9 mouse cellular contexts compared by ENCODE assay signal in the genomic region with DNA sequence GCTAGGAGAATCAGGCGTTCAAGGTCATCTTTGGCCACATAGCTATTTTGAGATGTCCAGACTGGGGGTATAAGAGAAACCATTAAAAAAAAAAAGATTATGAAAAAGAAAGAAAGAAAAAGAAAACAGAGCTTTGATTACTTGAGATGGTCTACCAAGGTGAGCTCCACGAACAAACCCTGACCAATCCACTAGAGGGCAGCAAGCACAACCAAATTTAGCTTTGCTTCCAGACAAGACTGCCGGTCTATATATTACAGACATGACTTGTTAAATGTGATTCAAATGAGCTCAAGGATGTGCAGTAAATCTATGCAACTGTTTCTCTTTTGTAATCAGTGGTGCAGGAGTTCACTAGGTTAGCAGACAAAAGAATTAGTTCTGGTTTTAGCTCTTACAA. TPM values are rescaled to one million over a fixed set of nuclear protein-coding genes. Genes with fewer than 3 reads are reported as not detected.
DNase-seq lines count a peak whose midpoint lies in the region; ATAC-seq and TF ChIP-seq lines count a peak whose summit lies in the region.
"Had no signal": no experiment of that assay in that cellular context is flagged by ENCODE, and none has a peak within 500 bp of the region (broad histone marks: within the 10 kb centered on the region; RNA-seq: fewer than 3 reads in every experiment).

No protein-coding gene starts in this region.

- no peak overlapping the region for H3K4me2 ChIP-seq in midbrain, embryonic 15.5 days
- H3K4me2 ChIP-seq in limb, embryonic 14.5 days (replicated peaks; ENCODE audit: low read depth, low read length, severe bottlenecking), result no peak overlapping the region
- H3K4me2 ChIP-seq: stomach, embryonic 15.5 days had no signal

- DNase-seq in cerebellum, adult 11 months, result peak; percentile 52
- DNase-seq in midbrain, embryonic 10.5 days (ENCODE audit: low spot score), result peak; percentile 45
- DNase-seq in adrenal gland, postnatal 14 days, result peak; percentile 74
- DNase-seq in forelimb bud, embryonic 11.5 days (ENCODE audit: low read depth, low spot score), result peak; percentile 52
- peak; percentile 72 for DNase-seq in limb, embryonic 14.5 days (ENCODE audit: low spot score)
- peak; percentile 48 for DNase-seq in right cerebral cortex, postnatal 14 days

- H3K9ac ChIP-seq in midbrain, embryonic 15.5 days, result no peak overlapping the region
- H3K9ac ChIP-seq in limb, embryonic 14.5 days (ENCODE audit: low read depth, low read length, severe bottlenecking), result no peak overlapping the region
- H3K9ac ChIP-seq: stomach, embryonic 15.5 days had no signal

- H3K36me3 ChIP-seq in midbrain, embryonic 10.5 days, result no peaks in the 10 kb centered on the region
- H3K36me3 ChIP-seq in midbrain, embryonic 15.5 days (replicated peaks), result no peaks in the 10 kb centered on the region
- no peaks in the 10 kb centered on the region for H3K36me3 ChIP-seq in limb, embryonic 14.5 days (ENCODE audit: control insufficient read depth, insufficient read depth, low read length)
- H3K36me3 ChIP-seq: stomach, embryonic 15.5 days had no signal

- 8% methylated on average over 3 of the region's 3 CpGs for WGBS in midbrain, embryonic 10.5 days
- 9% methylated on average over 3 of the region's 3 CpGs for WGBS in midbrain, embryonic 15.5 days
- WGBS in limb, embryonic 14.5 days, result 9% methylated on average over 3 of the region's 3 CpGs

- no peak for ATAC-seq in cerebellum, adult (ENCODE audit: insufficient number of reproducible peaks, low FRiP score, low TSS enrichment)
- no peak for ATAC-seq in midbrain, embryonic 15.5 days (replicated peaks)
- no peak for ATAC-seq in limb, embryonic 14.5 days (ENCODE audit: low FRiP score, low read depth)

- peaks cover 3% of the 10 kb centered on the region; the same call in 1 of the 2 replicates for H3K9me3 ChIP-seq in midbrain, embryonic 10.5 days (replicated peaks)
- H3K9me3 ChIP-seq in midbrain, embryonic 15.5 days, result no peaks in the 10 kb centered on the region
- H3K9me3 ChIP-seq in limb, embryonic 14.5 days (ENCODE audit: control insufficient read depth, low read length), result no peaks in the 10 kb centered on the region
- H3K9me3 ChIP-seq: stomach, embryonic 15.5 days had no signal

- TF ChIP-seq POLR2A in limb, embryonic 14.5 days (IDR thresholded peaks at IDR 0.05; ENCODE audit: borderline replicate concordance, extremely low read depth, insufficient read depth, insufficient read length), result no peak

- H3K27ac ChIP-seq in midbrain, embryonic 10.5 days (replicated peaks), result no peak overlapping the region
- no peak overlapping the region for H3K27ac ChIP-seq in midbrain, embryonic 15.5 days
- no peak overlapping the region for H3K27ac ChIP-seq in limb, embryonic 14.5 days (replicated peaks; ENCODE audit: low read depth, low read length)
- H3K27ac ChIP-seq: stomach, embryonic 15.5 days had no signal

- no peak overlapping the region for H3K4me3 ChIP-seq in midbrain, embryonic 10.5 days
- H3K4me3 ChIP-seq in midbrain, embryonic 15.5 days, result no peak overlapping the region
- H3K4me3 ChIP-seq in limb, embryonic 14.5 days (replicated peaks; ENCODE audit: low read length), result no peak overlapping the region
- H3K4me3 ChIP-seq: stomach, embryonic 15.5 days had no signal

- peaks cover 21% of the 10 kb centered on the region for H3K4me1 ChIP-seq in midbrain, embryonic 10.5 days
- peaks cover 21% of the 10 kb centered on the region for H3K4me1 ChIP-seq in midbrain, embryonic 15.5 days
- peaks cover 6% of the 10 kb centered on the region; the same call in 1 of the 2 replicates for H3K4me1 ChIP-seq in limb, embryonic 14.5 days (ENCODE audit: control insufficient read depth, insufficient read depth, low read length)

- peaks cover 48% of the 10 kb centered on the region for H3K27me3 ChIP-seq in midbrain, embryonic 10.5 days (ENCODE audit: low read depth, poor library complexity, severe bottlenecking)
- peaks cover 42% of the 10 kb centered on the region for H3K27me3 ChIP-seq in midbrain, embryonic 15.5 days (replicated peaks)
- peaks cover 31% of the 10 kb centered on the region; the same call in 1 of the 2 replicates for H3K27me3 ChIP-seq in limb, embryonic 14.5 days (ENCODE audit: control insufficient read depth, insufficient read depth, low read length)

RNA-seq across cellular contexts. Expression of gene C2cd4a, which starts 3.9 kb away (rescaled TPM):
- polyA plus RNA-seq in midbrain, embryonic 10.5 days (2016; fragmentation: Nextera tagmentation; extraction: Ambion mirVana), result not detected in 2 replicates
- 0.27 and 0.45 TPM in 2 replicates for polyA plus RNA-seq in midbrain, embryonic 15.5 days (2015; fragmentation: Nextera tagmentation; extraction: Ambion mirVana)
- total RNA-seq in adrenal gland, postnatal 14 days (2021), result 0.34 TPM in 1 of 2 replicates, not detected in the other
- 1.3 and 2.9 TPM in 2 replicates for polyA plus RNA-seq in limb, embryonic 14.5 days (2012; rRNA removed)
- polyA plus RNA-seq in limb, embryonic 14.5 days (2014; fragmentation: Nextera tagmentation; extraction: Ambion mirVana), result 0.80 and 1.0 TPM in 2 replicates

RNA-seq across cellular contexts. Expression of gene Vps13c, which starts 12.0 kb away (rescaled TPM):
- 4.0 and 5.1 TPM in 2 replicates for polyA plus RNA-seq in midbrain, embryonic 10.5 days (2016; fragmentation: Nextera tagmentation; extraction: Ambion mirVana)
- polyA plus RNA-seq in midbrain, embryonic 15.5 days (2015; fragmentation: Nextera tagmentation; extraction: Ambion mirVana), result 10.6 and 12.8 TPM in 2 replicates
- total RNA-seq in adrenal gland, postnatal 14 days (2021), result 43.3 and 46.2 TPM in 2 replicates
- 6.2 and 7.4 TPM in 2 replicates for polyA plus RNA-seq in limb, embryonic 14.5 days (2012; rRNA removed)
- polyA plus RNA-seq in limb, embryonic 14.5 days (2014; fragmentation: Nextera tagmentation; extraction: Ambion mirVana), result 3.8 and 4.0 TPM in 2 replicates
